Mouse (Mus musculus) heart, postnatal 0 days (tissue): ENCODE measurements at regions not wholly inside any gene's neighbourhood (a gene's known extent, or its start where the extent isn't known, plus 50 kb on each side); places are given as distances from the start of the nearest gene placed in this dataset.

Source experiments
- CTCF ChIP-seq: IDR thresholded peaks from 2 replicates; pipeline ENCODE4 v1.5.1; 2016; ENCODE audit warnings: antibody characterized with exemption, control low read depth, low read depth
- EP300 ChIP-seq: IDR thresholded peaks from 2 replicates; pipeline ENCODE4 v1.6.1; 2016; ENCODE audit warnings: antibody characterized with exemption, low read depth

DNA sequence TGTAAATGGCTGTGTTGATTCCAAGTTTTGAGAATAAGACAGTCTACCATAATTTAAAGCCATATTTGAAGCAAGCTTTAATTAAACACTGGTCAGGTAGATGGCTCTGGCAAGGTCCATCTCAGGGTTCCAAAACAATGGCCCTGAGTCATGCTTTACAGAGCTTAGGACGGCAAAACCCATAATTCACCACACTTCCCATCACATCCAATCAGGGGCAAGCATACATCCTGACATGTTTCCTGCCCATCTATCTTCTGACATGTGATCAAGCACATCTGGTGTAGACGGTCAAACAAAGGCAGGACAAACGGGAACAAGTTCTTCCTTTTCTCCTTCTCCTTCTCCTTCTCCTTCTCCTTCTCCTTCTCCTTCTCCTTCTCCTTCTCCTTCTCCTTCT, 101.5 kb downstream of the Zfp706 start:
- no peak for TF ChIP-seq EP300
- TF ChIP-seq CTCF = no peak
